Mouse (Mus musculus): ENCODE measurements around the gene Tdp2. TPM values are rescaled to one million over a fixed set of nuclear protein-coding genes. Genes with fewer than 3 reads are reported as not detected.
"Not testable (repeated sequence)": the region's sequence is repeated elsewhere in the genome, so short reads cannot be mapped to it uniquely, and the experiment has no call there.

Tdp2 gene
- total RNA-seq, 2 experiments from 2014 or later: 13.1 TPM

GRCm38 (mm10) chr13:24824647-24825046 lies 6.8 kb upstream of the Tdp2 start:
- peak in 1 of 2 experiments; percentile 39 for DNase-seq

DNA sequence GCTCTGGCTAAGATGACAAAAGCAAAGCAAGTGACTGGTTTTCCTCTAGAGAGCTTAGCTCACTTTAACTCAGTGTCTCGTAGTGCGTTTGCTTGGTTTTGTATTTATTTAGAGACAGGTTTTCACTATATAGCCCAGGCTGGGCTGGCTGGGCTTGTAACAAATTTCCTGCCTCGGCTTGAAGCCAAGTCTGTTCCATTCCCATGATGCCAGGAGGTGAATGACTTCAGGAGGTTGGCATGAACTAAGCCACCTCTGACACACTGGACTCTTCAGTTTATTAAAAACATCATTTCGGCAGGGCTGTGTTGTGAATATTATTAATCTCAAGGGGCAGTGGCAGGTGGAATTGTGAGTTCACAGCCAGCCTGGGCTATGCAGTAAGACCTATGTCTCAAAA lies 5.9 kb upstream of the Tdp2 start:
- peak in 1 of 2 experiments; percentile 51 for DNase-seq

DNA sequence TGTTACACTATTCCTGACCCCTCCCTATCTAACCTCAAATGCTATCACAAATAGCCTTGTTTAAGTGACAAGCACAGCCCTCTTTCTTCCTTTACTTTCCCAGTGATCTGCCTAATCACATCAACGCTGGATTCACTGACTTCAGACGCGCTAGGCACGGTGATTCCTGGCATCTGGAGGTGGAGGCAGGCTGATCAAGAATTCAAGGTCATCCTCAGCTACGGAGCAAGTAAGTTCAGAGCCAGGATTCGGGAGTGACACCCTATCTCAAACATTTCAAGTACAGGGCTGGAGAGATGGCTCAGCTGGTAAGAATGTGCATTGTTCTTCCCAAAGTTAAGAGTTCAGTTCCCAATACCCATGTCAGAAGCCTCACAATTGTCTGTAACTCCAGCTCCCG lies 5.4 kb upstream of the Tdp2 start:
- DNase-seq: no peak

GRCm38 (mm10) chr13:24830756-24831352 lies 625 bp upstream of the Tdp2 start:
- DNase-seq: peak in 1 of 2 experiments; percentile 49

DNA sequence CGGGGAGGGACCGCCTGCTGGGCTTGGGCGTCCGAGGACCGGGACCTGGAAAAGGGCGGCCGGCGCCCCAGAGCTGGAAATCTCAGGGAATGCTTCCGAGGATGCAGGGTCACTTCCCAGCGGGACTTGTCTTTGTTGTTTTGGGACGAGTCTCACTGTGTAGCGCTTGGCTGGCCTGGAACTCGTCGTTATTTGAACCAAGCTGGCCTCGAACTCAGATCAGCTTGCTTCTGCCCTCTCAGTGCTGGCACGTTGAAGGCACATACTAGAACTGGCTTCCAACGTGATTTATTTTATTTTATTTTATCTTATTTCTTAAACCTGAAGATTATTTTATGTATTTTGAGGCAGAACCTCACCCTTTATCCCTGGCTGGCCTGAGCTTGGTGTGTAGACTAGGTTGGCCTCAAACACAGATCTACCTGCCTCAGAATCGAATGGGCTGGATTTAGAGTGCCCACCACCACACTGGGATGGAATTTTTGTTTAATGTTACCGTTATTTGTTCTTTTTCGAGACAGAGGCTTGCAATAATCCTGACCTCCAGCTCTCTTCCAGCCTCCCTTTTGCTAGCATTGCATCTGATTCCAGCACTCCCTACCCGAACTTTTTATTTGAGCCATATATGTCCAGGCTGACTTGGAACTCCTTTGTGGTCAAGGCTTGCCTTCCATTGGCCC lies 792 bp downstream of the Tdp2 start:
- DNase-seq: no peak

DNA sequence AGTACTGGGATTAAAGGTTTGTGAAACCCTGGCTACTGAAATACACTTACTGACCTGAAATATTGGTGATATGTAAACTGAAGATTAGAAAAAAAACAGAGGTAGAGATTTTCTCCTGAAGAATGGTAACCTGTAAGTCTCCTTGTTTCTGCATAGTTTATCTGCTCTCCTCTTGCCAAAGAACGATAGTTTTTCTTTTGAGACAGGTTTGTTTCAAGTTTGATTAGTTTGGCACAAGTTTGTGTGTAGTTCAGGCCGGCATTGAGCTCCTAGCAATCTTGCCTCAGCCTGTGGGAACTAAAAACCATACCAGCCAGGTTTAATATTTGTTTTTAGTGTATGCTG lies 1.3 kb downstream of the Tdp2 start:
- DNase-seq: no peak

DNA sequence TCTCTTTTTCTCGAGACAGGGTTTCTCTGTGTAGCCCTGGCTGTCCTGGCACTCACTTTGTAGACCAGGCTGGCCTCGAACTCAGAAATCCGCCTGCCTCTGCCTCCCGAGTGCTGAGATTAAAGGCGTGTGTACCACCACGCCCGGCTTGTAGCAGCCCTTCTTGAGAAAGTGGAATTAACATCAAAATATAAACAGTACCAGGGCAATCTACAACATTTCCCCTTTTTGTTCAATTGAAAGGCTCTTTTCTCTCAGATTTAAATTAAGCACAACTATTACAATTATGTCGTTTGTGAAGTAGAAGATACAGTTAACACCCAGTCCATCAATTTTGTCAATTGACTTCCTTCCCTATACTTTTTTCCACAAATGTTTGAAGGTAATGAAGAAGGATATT lies 6.3 kb downstream of the Tdp2 start:
- DNase-seq: not testable (repeated sequence)

DNA sequence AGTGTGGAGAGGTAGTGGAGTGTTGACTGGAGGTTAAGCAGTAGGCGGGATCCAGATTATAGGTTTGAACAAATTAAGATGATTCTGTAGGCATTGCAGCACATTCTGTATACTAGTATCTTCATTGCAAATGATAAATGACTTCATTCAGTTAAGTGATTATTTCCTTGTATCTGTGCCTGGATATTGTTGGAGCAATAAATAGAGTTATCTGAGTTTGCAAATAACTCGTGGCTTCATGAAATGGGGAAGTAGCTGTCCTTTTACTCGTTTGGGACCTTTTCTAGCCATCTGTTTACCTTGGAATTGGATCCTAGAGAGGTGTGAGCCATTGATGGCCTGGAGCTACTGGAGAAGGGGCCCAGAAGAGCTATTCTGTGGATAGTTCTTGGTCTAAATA lies 8.4 kb downstream of the Tdp2 start:
- no peak for DNase-seq

DNA sequence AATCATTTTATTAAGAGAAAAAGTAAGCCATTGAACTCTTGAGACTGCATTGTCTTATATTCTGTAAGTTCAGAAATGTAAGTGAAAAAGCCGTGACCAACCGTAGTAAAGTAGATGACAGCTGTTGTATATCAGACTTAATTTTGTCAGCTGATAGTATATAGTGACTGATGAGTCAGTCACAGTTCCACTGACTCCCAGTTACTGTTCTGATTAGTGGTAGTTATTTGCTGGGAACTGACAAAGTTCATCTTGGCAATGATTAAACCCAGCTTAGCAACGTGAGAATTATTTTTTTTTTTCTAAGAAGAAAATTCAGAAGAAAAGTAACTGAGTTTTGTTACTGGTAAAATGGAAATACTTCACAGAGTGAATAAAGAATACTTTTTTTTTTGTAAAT lies 10.2 kb downstream of the Tdp2 start:
- no peak for DNase-seq

DNA sequence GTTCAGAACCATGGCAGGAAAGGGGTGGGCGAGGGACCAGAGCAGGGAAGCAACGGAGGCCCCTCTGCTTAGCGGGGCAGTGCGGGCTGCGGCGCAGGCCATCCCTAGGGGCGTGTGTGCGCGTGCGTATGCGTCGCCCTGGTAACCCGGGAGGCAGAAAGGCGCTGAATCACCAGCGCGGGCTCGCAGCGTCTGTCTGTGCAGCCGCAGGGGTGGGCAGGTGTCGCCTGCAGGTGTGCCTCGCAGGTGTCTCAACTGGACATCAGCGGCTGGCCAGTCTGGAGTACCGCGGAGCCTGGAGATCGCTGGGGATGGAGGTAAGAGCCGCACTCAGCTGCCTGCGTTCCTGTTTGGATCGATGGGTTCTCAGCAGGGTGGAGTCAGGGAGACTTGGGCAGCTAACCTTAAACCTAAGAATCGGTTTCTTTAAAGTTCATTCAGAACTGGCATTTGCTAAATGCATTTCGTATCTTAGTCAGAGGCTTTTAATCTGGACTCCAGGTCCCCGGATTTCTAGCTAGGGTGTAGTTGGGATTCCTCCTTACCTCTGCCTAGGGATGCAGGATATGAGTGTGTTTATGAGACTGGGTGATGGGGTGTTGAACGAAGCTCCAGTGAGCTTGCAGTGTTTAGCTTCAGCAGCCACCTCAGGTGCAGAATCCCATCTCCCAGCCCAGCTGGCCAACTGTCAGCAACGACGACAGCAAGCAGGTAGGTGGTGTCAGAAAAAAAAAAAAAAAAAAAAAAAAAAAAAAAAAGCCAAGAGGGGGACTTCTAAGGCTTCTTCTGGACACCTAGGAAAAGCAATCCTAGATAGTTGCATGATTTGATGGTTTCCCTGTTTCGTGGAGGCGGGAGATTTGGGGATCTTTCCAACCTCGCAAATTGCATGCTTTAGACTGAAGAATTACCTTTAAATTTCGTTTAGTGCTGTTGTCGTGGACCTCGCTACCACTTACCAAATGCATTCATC lies 13.8 kb downstream of the Tdp2 start, which contains the start of gene D130043K22Rik:
Gene D130043K22Rik, plus strand, starts transcription at position 153 of the 973 bp plus-strand sequence.
- DNase-seq: peak in 1 of 2 experiments; percentile 17

GRCm38 (mm10) chr13:24849318-24849717 lies 17.8 kb downstream of the Tdp2 start:
- no peak for DNase-seq

- no peak for DNase-seq
These were observed 20.5 kb downstream of the Tdp2 start for GRCm38 (mm10) chr13:24851989-24852388.

DNA sequence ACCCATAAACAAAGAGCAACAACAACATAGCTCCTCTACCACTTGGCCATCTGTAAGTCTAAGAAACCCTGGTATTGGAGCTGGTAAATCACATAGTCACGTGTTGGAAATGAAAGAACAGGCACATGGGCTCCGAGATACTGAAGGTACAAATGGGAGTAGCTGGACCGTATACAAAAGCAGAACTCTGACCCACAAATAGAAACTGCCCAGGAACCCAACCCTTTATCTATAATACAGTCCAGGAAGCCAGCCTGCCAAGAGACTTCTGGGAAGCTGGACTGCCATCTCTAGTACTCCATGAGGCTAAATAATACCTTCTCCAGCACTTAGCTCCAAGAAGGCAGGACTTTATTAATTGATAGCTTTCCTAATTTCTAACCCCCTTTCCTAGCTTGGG lies 21.1 kb downstream of the Tdp2 start:
- DNase-seq: peak; percentile 32 to 69

DNA sequence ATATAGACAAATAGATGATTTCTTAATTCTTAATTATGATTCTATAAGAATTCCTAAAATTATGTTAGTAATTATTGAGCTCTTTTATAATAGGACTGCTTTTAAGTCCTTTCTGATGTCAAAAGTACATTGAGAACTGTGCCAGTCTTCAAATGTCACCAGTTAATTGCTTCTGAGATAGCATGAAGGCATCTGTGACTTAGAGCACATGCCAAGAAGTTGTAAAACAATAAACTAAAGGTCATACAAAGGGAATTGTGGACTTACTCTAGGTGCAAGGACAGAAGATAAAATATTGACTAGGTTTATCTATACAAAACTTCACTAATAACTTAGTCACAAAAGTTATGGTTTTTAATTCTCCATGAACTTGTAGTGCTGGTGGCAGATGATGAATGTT lies 27.6 kb downstream of the Tdp2 start:
- no peak for DNase-seq

- no peak for DNase-seq
These were observed 29.6 kb downstream of the Tdp2 start for GRCm38 (mm10) chr13:24861084-24861483.

DNA sequence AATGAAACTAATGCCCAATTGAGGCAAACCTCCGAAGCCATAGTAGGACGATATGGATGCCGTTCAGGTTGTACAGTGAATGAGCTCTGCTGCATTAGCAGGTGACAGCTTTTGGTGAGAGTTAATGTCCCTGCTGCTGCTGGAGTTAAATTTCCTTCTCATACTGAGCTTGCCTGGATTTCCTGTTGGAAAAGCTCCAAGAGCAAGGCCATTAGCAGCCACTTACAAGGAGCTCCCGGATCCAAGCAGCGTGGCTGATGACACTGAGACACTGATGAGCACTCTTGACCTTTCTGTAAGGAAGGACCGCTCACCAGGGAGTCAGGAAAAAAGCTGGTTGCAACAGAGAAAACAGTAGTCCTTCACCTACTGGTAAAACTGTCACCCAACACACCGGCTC lies 30.5 kb downstream of the Tdp2 start:
- DNase-seq: no peak

DNA sequence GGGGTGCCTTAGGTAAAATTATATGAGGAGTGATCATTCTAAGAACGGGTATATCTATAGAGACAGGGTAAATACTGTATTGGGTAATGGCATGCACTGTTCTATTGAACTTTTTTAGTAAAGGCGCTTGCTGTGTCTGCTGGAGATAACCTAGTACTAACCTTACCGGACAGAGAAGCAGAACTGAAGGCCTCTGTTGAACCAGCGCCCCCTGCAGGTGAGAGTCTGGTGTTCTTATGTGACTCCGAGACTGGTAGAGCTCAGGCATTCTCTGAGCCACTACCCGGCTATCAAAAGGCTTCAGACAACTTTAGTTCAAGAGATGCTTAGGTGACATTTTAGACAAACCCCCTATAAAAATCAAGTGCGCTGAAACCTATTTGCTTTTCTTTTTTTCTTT lies 31.0 kb downstream of the Tdp2 start:
- peak; percentile 24 to 73 for DNase-seq

DNA sequence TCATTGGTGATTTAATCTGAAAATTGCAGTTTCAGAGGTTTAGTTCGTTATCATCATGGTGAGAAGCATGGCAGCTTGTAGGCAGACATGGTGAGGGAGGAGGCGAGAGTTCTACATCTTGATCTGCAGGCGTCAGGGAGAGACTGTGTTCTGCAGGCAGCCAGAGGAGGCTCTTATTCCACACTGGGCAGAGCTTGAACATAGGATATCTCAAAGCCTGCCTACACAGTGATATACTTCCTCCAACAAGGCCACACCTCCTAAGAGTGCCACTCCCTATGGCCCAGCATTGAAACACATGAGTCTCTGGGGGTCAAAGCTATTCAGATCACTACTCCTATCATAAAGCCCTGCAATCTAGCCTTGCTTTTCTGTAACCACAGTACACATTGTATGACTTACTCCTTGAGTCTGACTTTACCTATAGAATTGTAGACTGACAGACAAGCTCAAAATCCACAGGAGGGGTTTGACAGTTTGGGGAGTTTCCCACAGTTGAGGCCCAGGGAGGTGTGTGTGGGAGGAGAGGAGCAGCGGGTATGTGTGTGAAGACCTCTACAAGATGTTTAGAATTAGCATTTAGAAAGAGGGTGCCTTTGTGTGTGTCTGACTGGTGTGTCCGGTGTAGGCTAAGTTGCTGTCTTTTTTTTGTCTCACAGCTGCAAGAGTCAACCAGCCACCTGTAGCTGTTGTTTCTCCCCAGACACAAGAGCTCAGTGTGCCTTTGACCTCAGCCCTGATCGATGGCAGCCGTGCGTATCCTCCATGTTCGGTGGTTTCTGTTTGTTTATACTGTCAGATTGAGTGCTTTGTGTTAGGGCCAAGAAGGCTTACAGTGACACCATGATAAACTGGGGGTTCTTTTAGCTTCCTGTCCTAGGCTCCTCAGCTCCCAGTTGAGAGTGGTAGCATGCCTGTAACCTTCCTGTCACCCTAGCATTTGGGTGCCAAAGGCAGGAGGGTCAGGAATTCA lies 35.2 kb downstream of the Tdp2 start:
- DNase-seq: no peak

- DNase-seq: no peak
These were observed 36.3 kb downstream of the Tdp2 start for GRCm38 (mm10) chr13:24867789-24868188.

- DNase-seq: no peak
These were observed 36.8 kb downstream of the Tdp2 start for GRCm38 (mm10) chr13:24868233-24868632.

GRCm38 (mm10) chr13:24879359-24880040 lies 48.0 kb downstream of the Tdp2 start:
- DNase-seq: no peak

Measured in heart, adult 18-20 months (tissue).